In genomic region chr11:20249296-20250110, GRCm38 (mm10) we compare ENCODE assay signal across 7 mouse cellular contexts. TPM values are rescaled to one million over a fixed set of nuclear protein-coding genes. Genes with fewer than 3 reads are reported as not detected.
DNase-seq lines count a peak whose midpoint lies in the region; ATAC-seq and TF ChIP-seq lines count a peak whose summit lies in the region.

Cep68 (minus strand) TSS chr11:20249429.

- peaks cover 45% of the 10 kb centered on the region for H3K4me1 ChIP-seq in embryonic facial prominence, embryonic 10.5 days
- 0 out of 2 replicates have a peak, but pooled peaks cover 2% of the 10 kb centered on the region for H3K4me1 ChIP-seq in intestine, postnatal 0 days (replicated peaks; ENCODE audit: control insufficient read depth, insufficient read depth, low read length)
- H3K4me1 ChIP-seq in midbrain, embryonic 12.5 days = peaks cover 26% of the 10 kb centered on the region
- peaks cover 3% of the 10 kb centered on the region; the same call in 1 of the 2 replicates for H3K4me1 ChIP-seq in small intestine, adult 2 months (ENCODE audit: control insufficient read depth, insufficient read depth, insufficient read length, low read length)

- H3K27ac ChIP-seq in embryonic facial prominence, embryonic 10.5 days (replicated peaks) = peak within 1 kb of the TSS; percentile 97
- H3K27ac ChIP-seq in intestine, postnatal 0 days (ENCODE audit: low read depth, low read length) = peak within 1 kb of the TSS; percentile 82
- H3K27ac ChIP-seq in midbrain, embryonic 12.5 days (replicated peaks) = peak within 1 kb of the TSS; percentile 84
- peak within 1 kb of the TSS; percentile 39 for H3K27ac ChIP-seq in small intestine, adult 2 months (ENCODE audit: insufficient read depth, low read depth, low read length)

- no peaks in the 10 kb centered on the region for H3K9me3 ChIP-seq in embryonic facial prominence, embryonic 10.5 days
- H3K9me3 ChIP-seq in intestine, postnatal 0 days (ENCODE audit: control insufficient read depth) = no peaks in the 10 kb centered on the region
- H3K9me3 ChIP-seq in midbrain, embryonic 12.5 days = no peaks in the 10 kb centered on the region

- H3K4me2 ChIP-seq in intestine, postnatal 0 days (replicated peaks; ENCODE audit: low read depth) = peak within 1 kb of the TSS; percentile 89
- peak within 1 kb of the TSS; percentile 91 for H3K4me2 ChIP-seq in midbrain, embryonic 12.5 days (replicated peaks)

- peaks cover 15% of the 10 kb centered on the region for H3K36me3 ChIP-seq in embryonic facial prominence, embryonic 10.5 days (replicated peaks)
- H3K36me3 ChIP-seq in intestine, postnatal 0 days (ENCODE audit: control insufficient read depth, insufficient read depth) = peaks cover 5% of the 10 kb centered on the region; the same call in 1 of the 2 replicates
- H3K36me3 ChIP-seq in midbrain, embryonic 12.5 days = peaks cover 8% of the 10 kb centered on the region; the same call in 1 of the 2 replicates
- peaks cover 2% of the 10 kb centered on the region; the same call in 1 of the 2 replicates for H3K36me3 ChIP-seq in small intestine, adult 2 months (ENCODE audit: control insufficient read depth, insufficient read depth, low read length)

- H3K27me3 ChIP-seq in embryonic facial prominence, embryonic 10.5 days (replicated peaks; ENCODE audit: low read depth, poor library complexity, severe bottlenecking) = no peaks in the 10 kb centered on the region
- H3K27me3 ChIP-seq in intestine, postnatal 0 days (replicated peaks; ENCODE audit: control insufficient read depth, insufficient read depth, low read length) = no peaks in the 10 kb centered on the region
- no peaks in the 10 kb centered on the region for H3K27me3 ChIP-seq in midbrain, embryonic 12.5 days
- no peaks in the 10 kb centered on the region for H3K27me3 ChIP-seq in small intestine, adult 2 months (ENCODE audit: control insufficient read depth, insufficient read depth, low read length)

- peak within 1 kb of the TSS; percentile 81 for H3K4me3 ChIP-seq in embryonic facial prominence, embryonic 10.5 days
- H3K4me3 ChIP-seq in intestine, postnatal 0 days (ENCODE audit: low read depth, low read length) = peak within 1 kb of the TSS; percentile 94
- peak within 1 kb of the TSS; percentile 90 for H3K4me3 ChIP-seq in midbrain, embryonic 12.5 days
- peak within 1 kb of the TSS; percentile 73 for H3K4me3 ChIP-seq in small intestine, adult 2 months (ENCODE audit: low read depth, low read length)

- ATAC-seq in intestine, postnatal 0 days = peak; percentile 98
- peak; percentile 100 for ATAC-seq in midbrain, embryonic 12.5 days (ENCODE audit: low FRiP score, low read depth)

- peak; percentile 96 for DNase-seq in adrenal gland, postnatal 10 days
- peak; percentile 96 for DNase-seq in embryonic facial prominence, embryonic 10.5 days (ENCODE audit: low spot score)
- peak; percentile 56 for DNase-seq in gonadal fat pad, adult 2 months (ENCODE audit: low read depth)
- peak; percentile 97 for DNase-seq in left cerebral cortex, postnatal 4 days

- intact Hi-C loops in left cerebral cortex, postnatal 4 days (cut with DNase I) = loop anchor here (10.0 kb wide), 1 partner anchor 425 kb away; no protein-coding TSS in a partner anchor

- TF ChIP-seq CTCF in intestine, postnatal 0 days (IDR thresholded peaks at IDR 0.05; ENCODE audit: low read depth) = 0 out of 2 replicates have a peak, but pooled peaks have one; percentile 30
- TF ChIP-seq CTCF in small intestine, adult 2 months (IDR thresholded peaks at IDR 0.05; ENCODE audit: extremely low read depth, insufficient read length, insufficient replicate concordance, low read depth, low read length) = no peak

- peak within 1 kb of the TSS; percentile 86 for H3K9ac ChIP-seq in intestine, postnatal 0 days (ENCODE audit: low read depth, low read length)
- peak within 1 kb of the TSS; percentile 96 for H3K9ac ChIP-seq in midbrain, embryonic 12.5 days (replicated peaks)

- WGBS in embryonic facial prominence, embryonic 10.5 days = under 1% methylated on average over 59 of the region's 59 CpGs
- under 1% methylated on average over 58 of the region's 59 CpGs for WGBS in intestine, postnatal 0 days
- under 1% methylated on average over 59 of the region's 59 CpGs for WGBS in midbrain, embryonic 12.5 days
- WGBS in small intestine, adult 2 months = under 1% methylated on average over 59 of the region's 59 CpGs

- TF ChIP-seq POLR2A in small intestine, adult 2 months (IDR thresholded peaks at IDR 0.05; ENCODE audit: low read depth, low read length) = no peak

RNA-seq across cellular contexts. Expression of gene Cep68, which starts in this region (rescaled TPM):
- 10 to 100 TPM; 29.6 to 39.8 TPM for total RNA-seq in adrenal gland, postnatal 10 days (2021)
- polyA plus RNA-seq in embryonic facial prominence, embryonic 10.5 days (2016; fragmentation: Nextera tagmentation; extraction: Ambion mirVana) = 43.6 and 46.9 TPM in 2 replicates
- 15.5 TPM in 2 replicates for polyA plus RNA-seq in gonadal fat pad, adult 2 months (2012; rRNA removed)
- polyA plus RNA-seq in intestine, postnatal 0 days (2015; fragmentation: Nextera tagmentation; extraction: Ambion mirVana) = 6.3 and 6.5 TPM in 2 replicates
- total RNA-seq in left cerebral cortex, postnatal 4 days (2021) = 10 to 100 TPM; 34.8 to 36.9 TPM
- 35.9 and 37.3 TPM in 2 replicates for polyA plus RNA-seq in midbrain, embryonic 12.5 days (2016; fragmentation: Nextera tagmentation; extraction: Ambion mirVana)
- polyA plus RNA-seq in small intestine, adult 2 months (2012; rRNA removed) = 3.5 and 4.6 TPM in 2 replicates

Comparison
In these comparisons a context has a peak if more than half of its experiments do, and no peak if none do; other contexts are left out.
1. Peak in every context shown above with its lines: DNase-seq, ATAC-seq, H3K4me3 ChIP-seq and H3K27ac ChIP-seq.
2. H3K27ac ChIP-seq: peak in every context shown above with its lines; median percentile 97 in embryonic facial prominence, embryonic 10.5 days; 84 in midbrain, embryonic 12.5 days; 82 in intestine, postnatal 0 days; 39 in small intestine, adult 2 months.